Mouse (Mus musculus): ENCODE measurements at regions not wholly inside any gene's neighbourhood (a gene's known extent, or its start where the extent isn't known, plus 50 kb on each side); places are given as distances from the start of the nearest gene placed in this dataset.
A peak's percentile ranks its signal among the peaks of the same experiment; 100 is the strongest.

- TF ChIP-seq NRF1 (IDR thresholded peaks at IDR 0.05; ENCODE audit: low read depth, low read length) (no peak), JUN (IDR thresholded peaks at IDR 0.05; ENCODE audit: insufficient read depth, low read depth, low read length) (no peak), TBP (conservative IDR thresholded peaks at IDR 0.05; ENCODE audit: low read depth, low read length) (no peak), IRF4 (IDR thresholded peaks at IDR 0.05; ENCODE audit: low read depth, low read length) (no peak), HCFC1 (IDR thresholded peaks at IDR 0.05; ENCODE audit: low read depth, low read length) (no peak), UBTF (IDR thresholded peaks at IDR 0.05; ENCODE audit: low read depth, low read length) (no peak), ETS1 (conservative IDR thresholded peaks at IDR 0.05; ENCODE audit: low read depth, low read length) (no peak), POLR2AphosphoS2 (IDR thresholded peaks at IDR 0.05; ENCODE audit: low read depth, low read length) (no peak), MYC (IDR thresholded peaks at IDR 0.05; ENCODE audit: low read depth, low read length) (no peak), MXI1 (IDR thresholded peaks at IDR 0.05; ENCODE audit: low read depth, low read length) (no peak), POLR2A (IDR thresholded peaks at IDR 0.05; ENCODE audit: low read depth, low read length) (no peak), SIN3A (IDR thresholded peaks at IDR 0.05; ENCODE audit: low read length) (no peak), GABPA (IDR thresholded peaks at IDR 0.05; ENCODE audit: insufficient replicate concordance, low read depth, low read length) (no peak)
- H3K79me2 ChIP-seq (replicated peaks; ENCODE audit: control insufficient read depth, extremely low read depth, insufficient read depth, poor library complexity, severe bottlenecking), result no peaks in the 10 kb centered on the region
- dilution Hi-C loops (cut with MboI; ENCODE audit: extremely low pct_ligation_motif_present, extremely low pct_unique_long_range_greater_than_20kb, low sequenced_read_pairs), result no loop called here
Measured at GRCm38 (mm10) chr9:12900726-12901125, 344.9 kb downstream of the Jrkl start.

GRCm38 (mm10) chr9:12879753-12880490 is 365.7 kb downstream of the Jrkl start:
- no peaks in the 10 kb centered on the region for H3K79me2 ChIP-seq (replicated peaks; ENCODE audit: control insufficient read depth, extremely low read depth, insufficient read depth, poor library complexity, severe bottlenecking)
- in situ Hi-C loops (cut with MboI; ENCODE audit: low pct_ligation_motif_present, low pct_unique_long_range_greater_than_20kb, low sequenced_read_pairs) (no loop called here), dilution Hi-C loops (cut with MboI; ENCODE audit: extremely low pct_ligation_motif_present, extremely low pct_unique_long_range_greater_than_20kb, low sequenced_read_pairs) (no loop called here)
- no peak overlapping the region for H3K9ac ChIP-seq (ENCODE audit: insufficient read depth, low read depth)
- no peaks in the 10 kb centered on the region for H3K36me3 ChIP-seq (replicated peaks in 1 of 2; ENCODE audit: control insufficient read depth in 1 of 2, insufficient read depth in 1 of 2, low read length in 1 of 2)
- H3K4me2 ChIP-seq (ENCODE audit: insufficient read depth, low read depth, poor library complexity, severe bottlenecking), result no peak overlapping the region
- no peak overlapping the region for H3K4me3 ChIP-seq (replicated peaks in 1 of 3; ENCODE audit: low read depth in 2 of 3, low read length in 2 of 3, poor library complexity in 1 of 3)
- no peak overlapping the region for H3K27ac ChIP-seq (ENCODE audit: insufficient read depth, low read depth)
- DNase-seq (ENCODE audit: extremely low read depth), result no peak
- H3K27me3 ChIP-seq (replicated peaks), result no peaks in the 10 kb centered on the region
- no peaks in the 10 kb centered on the region for H3K9me3 ChIP-seq (replicated peaks; ENCODE audit: low read length)
- TF ChIP-seq SMC3 (IDR thresholded peaks at IDR 0.05; ENCODE audit: low read depth, low read length) (no peak), ZNF384 (IDR thresholded peaks at IDR 0.05; ENCODE audit: low read depth, low read length) (peak; percentile 70), JUND (conservative IDR thresholded peaks at IDR 0.05; ENCODE audit: low read depth, low read length) (no peak)
- no peaks in the 10 kb centered on the region for H3K4me1 ChIP-seq (ENCODE audit: control insufficient read depth in 1 of 2, insufficient read depth in 2 of 2)

More at GRCm38 (mm10) chr9:12900726-12901125, 344.9 kb downstream of the Jrkl start:
- Histone ChIP-seq H3K27ac (ENCODE audit: insufficient read depth, low read depth) (no peak overlapping the region), H3K4me3 (replicated peaks in 1 of 3; ENCODE audit: low read depth in 2 of 3, low read length in 2 of 3, poor library complexity in 1 of 3) (no peak overlapping the region), H3K9me3 (replicated peaks; ENCODE audit: low read length) (no peaks in the 10 kb centered on the region), H3K4me1 (ENCODE audit: control insufficient read depth in 1 of 2, insufficient read depth in 2 of 2) (no peaks in the 10 kb centered on the region), H3K9ac (ENCODE audit: insufficient read depth, low read depth) (no peak overlapping the region), H3K27me3 (replicated peaks) (no peaks in the 10 kb centered on the region), H3K4me2 (ENCODE audit: insufficient read depth, low read depth, poor library complexity, severe bottlenecking) (no peak overlapping the region), H3K36me3 (replicated peaks in 1 of 2; ENCODE audit: control insufficient read depth in 1 of 2, insufficient read depth in 1 of 2, low read length in 1 of 2) (no peaks in the 10 kb centered on the region)
- in situ Hi-C loops (cut with MboI; ENCODE audit: low pct_ligation_motif_present, low pct_unique_long_range_greater_than_20kb, low sequenced_read_pairs), result no loop called here
- DNase-seq (ENCODE audit: extremely low read depth), result no peak
